In genomic region chr4:136699084-136699450, GRCm38 (mm10) we compare ENCODE assay signal across 14 mouse cellular contexts.
DNase-seq lines count a peak whose midpoint lies in the region; ATAC-seq lines count a peak whose summit lies in the region.
"Had no signal": no experiment of that assay in that cellular context is flagged by ENCODE, and none has a peak within 500 bp of the region (broad histone marks: within the 10 kb centered on the region; RNA-seq: fewer than 3 reads in every experiment).

No protein-coding gene starts in this region.

- DNase-seq in neural tube, embryonic 11.5 days (ENCODE audit: low spot score) = no peak
- DNase-seq in neural tube, embryonic 10.5 days (ENCODE audit: extremely low spot score, low spot score) = no peak
- peak; percentile 55 to 59 for DNase-seq in cerebellum, postnatal 36 days
- no peak for DNase-seq in hindbrain, embryonic 11.5 days (ENCODE audit: low spot score)
- no peak for DNase-seq in midbrain, embryonic 14.5 days
- DNase-seq in kidney, adult 11 months = no peak
- no peak for DNase-seq in ovary, postnatal 14 days (ENCODE audit: low spot score)
- DNase-seq: adrenal gland, postnatal 25 days had no signal

- 0 out of 2 replicates have a peak, but pooled peaks cover 3% of the 10 kb centered on the region for H3K36me3 ChIP-seq in neural tube, embryonic 11.5 days (ENCODE audit: control insufficient read depth, insufficient read depth, low read length)
- H3K36me3 ChIP-seq in hindbrain, embryonic 11.5 days (ENCODE audit: control insufficient read depth, insufficient read depth, low read length) = peaks cover 4% of the 10 kb centered on the region; the same call in 1 of the 2 replicates
- H3K36me3 ChIP-seq in midbrain, embryonic 14.5 days (ENCODE audit: control insufficient read depth, insufficient read depth, low read length) = peaks cover 19% of the 10 kb centered on the region
- no peaks in the 10 kb centered on the region for H3K36me3 ChIP-seq in intestine, embryonic 15.5 days
- H3K36me3 ChIP-seq: heart, embryonic 12.5 days had no signal

- no peaks in the 10 kb centered on the region for H3K27me3 ChIP-seq in neural tube, embryonic 11.5 days (ENCODE audit: control insufficient read depth, insufficient read depth, low read length)
- no peaks in the 10 kb centered on the region for H3K27me3 ChIP-seq in hindbrain, embryonic 11.5 days (ENCODE audit: control insufficient read depth, insufficient read depth, low read length)
- no peaks in the 10 kb centered on the region for H3K27me3 ChIP-seq in midbrain, embryonic 14.5 days (ENCODE audit: control insufficient read depth, insufficient read depth, low read length)
- H3K27me3 ChIP-seq in intestine, embryonic 15.5 days (replicated peaks) = no peaks in the 10 kb centered on the region

- no peaks in the 10 kb centered on the region for H3K9me3 ChIP-seq in neural tube, embryonic 11.5 days (ENCODE audit: control insufficient read depth, low read length)
- no peaks in the 10 kb centered on the region for H3K9me3 ChIP-seq in hindbrain, embryonic 11.5 days (ENCODE audit: control insufficient read depth, low read length)
- H3K9me3 ChIP-seq in midbrain, embryonic 14.5 days (ENCODE audit: control insufficient read depth, low read length) = no peaks in the 10 kb centered on the region
- no peaks in the 10 kb centered on the region for H3K9me3 ChIP-seq in intestine, embryonic 15.5 days
- H3K9me3 ChIP-seq: heart, embryonic 12.5 days had no signal

- ATAC-seq in neural tube, embryonic 11.5 days (ENCODE audit: insufficient read depth, low FRiP score, low TSS enrichment) = no peak
- ATAC-seq in hindbrain, embryonic 11.5 days (ENCODE audit: low FRiP score) = no peak
- ATAC-seq in midbrain, embryonic 14.5 days (ENCODE audit: low FRiP score, low TSS enrichment) = no peak
- ATAC-seq in intestine, embryonic 15.5 days = no peak
- ATAC-seq: intestine, embryonic 16.5 days; lung, postnatal 0 days had no signal

- H3K4me1 ChIP-seq in neural tube, embryonic 11.5 days (ENCODE audit: control insufficient read depth, insufficient read depth, low read length) = peaks cover 11% of the 10 kb centered on the region; the same call in 1 of the 2 replicates
- peaks cover 5% of the 10 kb centered on the region; the same call in 1 of the 2 replicates for H3K4me1 ChIP-seq in hindbrain, embryonic 11.5 days (replicated peaks; ENCODE audit: control insufficient read depth, insufficient read depth, low read length)
- H3K4me1 ChIP-seq in midbrain, embryonic 14.5 days (ENCODE audit: control insufficient read depth, insufficient read depth, low read length) = peaks cover 22% of the 10 kb centered on the region
- H3K4me1 ChIP-seq in intestine, embryonic 15.5 days (replicated peaks) = 0 out of 2 replicates have a peak, but pooled peaks cover 3% of the 10 kb centered on the region
- H3K4me1 ChIP-seq: heart, embryonic 12.5 days had no signal

- WGBS in neural tube, embryonic 11.5 days = 81% methylated on average over 7 of the region's 7 CpGs
- 76% methylated on average over 7 of the region's 7 CpGs for WGBS in hindbrain, embryonic 11.5 days
- 55% methylated on average over 7 of the region's 7 CpGs for WGBS in midbrain, embryonic 14.5 days
- WGBS in intestine, embryonic 15.5 days = 78% methylated on average over 7 of the region's 7 CpGs

- no peak overlapping the region for H3K9ac ChIP-seq in neural tube, embryonic 11.5 days (ENCODE audit: low read length)
- H3K9ac ChIP-seq in hindbrain, embryonic 11.5 days (ENCODE audit: low read depth, low read length) = no peak overlapping the region
- H3K9ac ChIP-seq in midbrain, embryonic 14.5 days (replicated peaks; ENCODE audit: low read length) = no peak overlapping the region
- H3K9ac ChIP-seq in intestine, embryonic 15.5 days = no peak overlapping the region
- H3K9ac ChIP-seq: heart, embryonic 12.5 days had no signal

- no peak overlapping the region for H3K4me3 ChIP-seq in neural tube, embryonic 11.5 days (ENCODE audit: low read depth, low read length)
- no peak overlapping the region for H3K4me3 ChIP-seq in hindbrain, embryonic 11.5 days (ENCODE audit: low read depth, low read length)
- H3K4me3 ChIP-seq in midbrain, embryonic 14.5 days (replicated peaks; ENCODE audit: low read depth, low read length) = no peak overlapping the region
- no peak overlapping the region for H3K4me3 ChIP-seq in intestine, embryonic 15.5 days (replicated peaks)
- H3K4me3 ChIP-seq: heart, embryonic 12.5 days; left cerebral cortex, adult 2 months had no signal

- H3K27ac ChIP-seq in neural tube, embryonic 11.5 days (ENCODE audit: low read depth, low read length) = peak overlapping the region; percentile 27; the same call in 1 of the 2 replicates
- peak overlapping the region; percentile 51; the same call in 1 of the 2 replicates for H3K27ac ChIP-seq in hindbrain, embryonic 11.5 days (ENCODE audit: low read depth, low read length)
- peak overlapping the region; percentile 57 for H3K27ac ChIP-seq in midbrain, embryonic 14.5 days (replicated peaks; ENCODE audit: low read depth, low read length)
- no peak overlapping the region for H3K27ac ChIP-seq in intestine, embryonic 15.5 days
- H3K27ac ChIP-seq: left cerebral cortex, adult 2 months had no signal

- H3K4me2 ChIP-seq in neural tube, embryonic 11.5 days (ENCODE audit: low read depth) = no peak overlapping the region
- no peak overlapping the region for H3K4me2 ChIP-seq in hindbrain, embryonic 11.5 days (replicated peaks; ENCODE audit: low read depth, low read length)
- no peak overlapping the region for H3K4me2 ChIP-seq in midbrain, embryonic 14.5 days (ENCODE audit: low read length)
- no peak overlapping the region for H3K4me2 ChIP-seq in intestine, embryonic 15.5 days (replicated peaks)
- H3K4me2 ChIP-seq: heart, embryonic 12.5 days; liver, embryonic 11.5 days had no signal

Comparison
In these comparisons a context has a peak if more than half of its experiments do, and no peak if none do; other contexts are left out.
1. DNase-seq: peak in cerebellum, postnatal 36 days (2 of 2); none in neural tube, embryonic 11.5 days (single experiment), neural tube, embryonic 10.5 days (single experiment), hindbrain, embryonic 11.5 days (single experiment), midbrain, embryonic 14.5 days (single experiment), kidney, adult 11 months (single experiment) and ovary, postnatal 14 days (single experiment).